Mouse (Mus musculus) neural tube, embryonic 12.5 days (tissue): ENCODE results near the gene Fam198b. TPM values are rescaled to one million over a fixed set of nuclear protein-coding genes. Genes with fewer than 3 reads are reported as not detected.
"Not testable (repeated sequence)": the region's sequence is repeated elsewhere in the genome, so short reads cannot be mapped to it uniquely, and the experiment has no call there.

Experiments used
- ATAC-seq: fragments of 200-750 bp; cut with Nextera tagmentation; 2 replicates; pipeline ENCODE4 v1.8.0; 2017; ENCODE audit warnings: low read depth, mild to moderate bottlenecking, moderate TSS enrichment, moderate library complexity; ENCODE audit not compliant: low FRiP score
- H3K27ac ChIP-seq: fragments of 300-500 bp; sonication (generic); 2 replicates; pipeline ENCODE4 v1.5.1; 2016
- H3K27me3 ChIP-seq: fragments of 300-500 bp; sonication (generic); replicated peaks from 2 replicates; pipeline ENCODE4 v1.6.1; 2016; ENCODE audit warnings: mild to moderate bottlenecking
- H3K36me3 ChIP-seq: fragments of 300-500 bp; sonication (generic); 2 replicates; pipeline ENCODE4 v1.6.1; 2016; ENCODE audit warnings: mild to moderate bottlenecking
- H3K4me1 ChIP-seq: fragments of 300-500 bp; sonication (generic); 2 replicates; pipeline ENCODE4 v1.6.1; 2016
- H3K4me2 ChIP-seq: fragments of 300-500 bp; sonication (generic); replicated peaks from 2 replicates; pipeline ENCODE4 v1.6.1; 2016; ENCODE audit warnings: mild to moderate bottlenecking
- H3K4me3 ChIP-seq: fragments of 300-500 bp; sonication (generic); 2 replicates; pipeline ENCODE4 v1.5.1; 2016
- H3K9ac ChIP-seq: fragments of 300-500 bp; sonication (generic); 2 replicates; pipeline ENCODE4 v1.6.1; 2016; ENCODE audit warnings: mild to moderate bottlenecking
- H3K9me3 ChIP-seq: fragments of 300-500 bp; sonication (generic); 2 replicates; pipeline ENCODE4 v1.6.1; 2016; ENCODE audit warnings: mild to moderate bottlenecking
- WGBS: fragments of 180-500 bp; shearing (Covaris S2); methylation state at CpG from one replicate; pipeline ENCODE4 v1.1.7; 2016; 5-methylcytosine and 5-hydroxymethylcytosine counted together
- polyA plus RNA-seq: library from polyadenylated mRNA; unstranded; fragments of >200 nt; fragmentation: Nextera tagmentation; extraction: Ambion mirVana; gene quantifications from 2 replicates; pipeline ENCODE4 v1.2.1, GENCODE M21; 2016

Fam198b gene
- polyA plus RNA-seq, 1 experiment from 2014 or later: 7.9 TPM

DNA sequence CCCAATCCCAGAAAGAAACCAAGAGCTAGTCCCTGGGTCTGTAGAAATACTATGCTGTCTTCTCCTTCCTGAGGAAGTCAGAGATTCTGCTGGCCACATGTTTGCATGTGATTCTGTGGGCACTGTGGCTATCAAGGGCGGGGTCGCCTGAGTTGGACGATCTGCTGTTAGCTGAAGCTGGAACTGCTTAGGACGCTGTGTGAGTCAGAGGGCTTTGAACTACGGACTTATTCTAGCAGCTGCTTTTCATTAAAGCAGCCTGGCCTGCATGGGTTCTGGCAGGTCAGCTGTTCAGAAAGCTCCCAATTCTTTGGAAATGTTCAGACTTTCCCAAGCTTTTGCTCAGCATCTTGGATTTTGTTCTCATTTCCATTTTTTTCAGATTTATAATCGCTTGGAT lies 51.9 kb downstream of the Fam198b start:
- no peak for ATAC-seq
- H3K9ac ChIP-seq: no peak overlapping the region
- H3K9me3 ChIP-seq: no peaks in the 10 kb centered on the region
- no peaks in the 10 kb centered on the region for H3K27me3 ChIP-seq
- no peak overlapping the region for H3K4me3 ChIP-seq
- 75% methylated on average over 6 of the region's 6 CpGs for whole genome bisulfite sequencing
- no peaks in the 10 kb centered on the region for H3K36me3 ChIP-seq
- no peak overlapping the region for H3K4me2 ChIP-seq
- no peak overlapping the region for H3K27ac ChIP-seq
- 0 out of 2 replicates have a peak, but pooled peaks cover under 1% of the 10 kb centered on the region for H3K4me1 ChIP-seq

DNA sequence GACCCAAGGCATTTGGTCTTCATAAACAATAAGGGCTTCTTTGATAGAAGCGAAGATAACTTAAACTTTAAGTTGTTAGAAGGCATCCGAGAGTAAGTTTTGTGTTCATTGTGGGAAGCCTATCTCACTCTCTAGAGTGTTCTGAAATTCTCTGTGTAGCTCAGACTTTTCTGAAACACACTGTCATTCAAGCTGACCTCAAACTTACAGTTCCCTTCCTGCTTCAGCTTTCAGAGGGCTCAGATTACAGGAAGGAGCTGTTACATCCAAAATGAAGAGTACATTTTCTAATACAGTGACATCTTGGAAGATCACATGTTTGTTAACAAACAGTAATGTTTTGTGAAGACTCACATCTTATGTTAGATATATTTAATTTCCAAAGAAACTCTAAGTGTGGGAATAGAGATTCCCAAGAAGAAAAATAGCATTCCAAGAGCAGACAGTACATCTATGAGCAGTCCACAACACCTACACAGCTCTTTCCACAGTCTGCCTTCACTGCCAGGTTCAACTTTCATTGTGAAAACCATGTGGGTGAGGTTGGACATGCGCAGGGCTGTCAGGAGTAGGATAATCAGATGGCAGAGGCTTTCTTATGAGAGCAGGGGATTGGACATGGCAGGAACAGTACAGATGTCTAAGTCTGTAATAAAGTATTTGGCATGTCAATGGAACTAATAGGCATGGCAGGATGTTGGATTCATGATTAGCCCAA lies 52.6 kb downstream of the Fam198b start:
- Histone ChIP-seq H3K4me1 (no peaks in the 10 kb centered on the region), H3K27me3 (no peaks in the 10 kb centered on the region), H3K27ac (no peak overlapping the region), H3K9me3 (no peaks in the 10 kb centered on the region), H3K9ac (no peak overlapping the region), H3K4me2 (no peak overlapping the region), H3K4me3 (no peak overlapping the region), H3K36me3 (no peaks in the 10 kb centered on the region)
- no peak for ATAC-seq
- 87% methylated on average over 3 of the region's 3 CpGs for WGBS

DNA sequence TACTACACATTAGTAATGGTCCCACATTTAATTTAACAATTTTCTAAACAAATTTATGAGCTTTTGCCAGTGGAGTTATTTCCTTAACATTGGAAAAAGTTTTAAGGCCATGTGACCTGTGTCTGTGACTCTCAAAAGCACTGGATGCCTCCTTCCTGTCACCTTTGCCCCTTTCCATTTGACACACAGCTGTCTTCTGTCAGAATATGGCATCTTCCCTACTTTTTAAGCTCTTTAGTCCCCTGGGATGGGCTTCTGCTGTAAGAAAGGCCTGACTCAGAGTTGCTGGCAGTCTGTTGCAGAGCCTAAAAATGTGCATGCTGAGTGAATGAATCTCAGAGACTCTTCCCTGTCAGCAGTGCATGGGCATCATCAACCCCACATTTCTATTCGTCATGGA lies 63.4 kb downstream of the Fam198b start:
- no peak overlapping the region for H3K9ac ChIP-seq
- H3K4me3 ChIP-seq: no peak overlapping the region
- 76% methylated on average over 1 of the region's 1 CpGs for WGBS
- H3K4me1 ChIP-seq: no peaks in the 10 kb centered on the region
- H3K9me3 ChIP-seq: no peaks in the 10 kb centered on the region
- H3K27me3 ChIP-seq: no peaks in the 10 kb centered on the region
- no peak overlapping the region for H3K4me2 ChIP-seq
- ATAC-seq: no peak
- no peak overlapping the region for H3K27ac ChIP-seq
- H3K36me3 ChIP-seq: no peaks in the 10 kb centered on the region

DNA sequence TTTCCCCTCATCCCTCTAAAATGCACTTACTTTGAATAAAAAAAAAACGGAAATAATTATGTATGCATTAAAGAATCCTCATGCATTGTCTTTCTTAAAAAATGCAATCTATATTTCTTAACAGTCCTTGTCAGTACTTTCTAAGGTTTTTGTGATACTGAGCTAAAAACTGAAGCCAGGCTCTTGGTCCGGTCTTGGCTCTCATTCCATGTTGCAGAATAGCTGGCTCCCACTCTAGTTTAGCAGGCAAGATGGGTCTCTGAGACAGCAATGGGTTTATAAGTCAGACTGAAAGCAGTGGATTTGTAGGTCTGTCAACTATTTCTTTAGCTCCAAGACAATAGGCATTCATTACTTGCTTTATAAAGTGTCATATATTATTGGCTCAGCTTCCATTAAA lies 63.8 kb downstream of the Fam198b start:
- no peaks in the 10 kb centered on the region for H3K4me1 ChIP-seq
- H3K4me2 ChIP-seq: no peak overlapping the region
- no peak overlapping the region for H3K9ac ChIP-seq
- no peak for ATAC-seq
- WGBS: 84% methylated on average over 2 of the region's 2 CpGs
- no peaks in the 10 kb centered on the region for H3K9me3 ChIP-seq
- H3K36me3 ChIP-seq: no peaks in the 10 kb centered on the region
- no peak overlapping the region for H3K27ac ChIP-seq
- no peaks in the 10 kb centered on the region for H3K27me3 ChIP-seq
- no peak overlapping the region for H3K4me3 ChIP-seq

DNA sequence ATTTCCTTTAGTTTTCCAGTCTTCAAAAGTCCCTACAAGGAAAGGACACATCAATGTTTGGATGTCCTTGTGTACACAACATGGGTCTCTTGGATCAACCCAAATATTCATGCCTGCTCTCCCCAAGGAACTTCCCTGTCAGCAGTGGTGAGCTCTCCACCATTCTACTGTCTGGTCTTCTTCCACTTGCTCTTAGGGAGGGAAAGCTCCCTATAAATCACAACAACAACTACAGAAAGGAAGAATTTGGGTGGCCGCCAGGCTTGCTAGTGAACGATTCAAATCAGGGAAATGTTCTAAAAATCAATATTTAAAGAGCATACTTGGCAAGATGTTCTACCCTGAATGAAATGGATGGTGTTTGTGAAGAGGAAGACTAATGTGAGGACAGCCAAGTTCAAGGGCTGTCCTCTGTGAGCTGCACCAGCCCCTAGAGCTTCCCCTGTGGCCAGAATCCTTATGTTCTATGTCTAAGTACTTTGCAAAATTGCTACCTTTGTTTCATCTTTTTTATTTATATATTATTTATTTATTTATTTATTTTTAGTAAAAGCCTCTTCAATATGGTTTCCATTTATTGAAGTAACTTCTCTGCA lies 68.9 kb downstream of the Fam198b start:
- Histone ChIP-seq H3K4me3 (no peak overlapping the region), H3K27ac (no peak overlapping the region), H3K27me3 (no peaks in the 10 kb centered on the region), H3K4me2 (no peak overlapping the region), H3K36me3 (no peaks in the 10 kb centered on the region), H3K9ac (no peak overlapping the region), H3K4me1 (no peaks in the 10 kb centered on the region), H3K9me3 (no peaks in the 10 kb centered on the region)
- ATAC-seq: no peak
- WGBS: 90% methylated on average over 2 of the region's 2 CpGs

DNA sequence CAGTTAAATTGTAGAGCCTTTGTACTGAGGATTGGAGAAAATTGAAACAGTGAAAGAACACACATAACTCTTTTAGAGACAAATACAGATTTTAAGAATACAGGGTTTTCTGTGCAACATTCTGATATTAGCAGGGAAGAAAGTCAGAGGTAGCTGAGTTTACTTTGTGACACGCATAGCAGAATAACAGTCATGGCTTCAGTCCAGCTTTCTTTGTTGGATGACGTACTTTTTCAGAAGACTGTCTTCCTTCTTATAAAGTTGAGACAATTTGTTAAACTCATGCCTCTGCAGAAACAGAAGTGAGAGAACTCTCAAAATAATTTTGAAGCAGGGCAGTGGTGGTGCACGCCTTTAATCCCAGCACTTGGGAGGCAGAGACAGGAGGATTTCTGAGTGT lies 70.9 kb downstream of the Fam198b start:
- no peak for ATAC-seq
- no peaks in the 10 kb centered on the region for H3K4me1 ChIP-seq

DNA sequence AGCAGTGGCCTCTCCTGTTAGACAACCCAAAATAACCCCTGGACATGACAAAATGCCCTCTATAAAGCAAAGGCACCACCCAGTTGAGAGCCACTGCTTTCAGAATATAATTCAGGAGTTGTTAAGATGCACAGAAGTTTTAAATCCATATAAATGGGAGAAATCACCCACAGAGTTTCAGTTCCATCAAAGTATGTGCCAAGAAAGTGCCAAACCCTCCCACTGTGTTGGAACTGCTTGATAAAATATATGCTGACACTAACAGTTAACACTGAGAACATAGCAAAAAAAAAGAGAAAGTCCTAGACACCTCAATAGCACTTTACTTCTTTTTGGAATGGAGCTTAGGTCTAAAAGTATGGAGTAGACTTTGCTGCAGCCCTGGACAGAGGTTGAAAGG lies 72.5 kb downstream of the Fam198b start:
- H3K27ac ChIP-seq: no peak overlapping the region
- no peaks in the 10 kb centered on the region for H3K4me1 ChIP-seq
- H3K9me3 ChIP-seq: no peaks in the 10 kb centered on the region
- no peak overlapping the region for H3K9ac ChIP-seq
- H3K4me2 ChIP-seq: no peak overlapping the region
- H3K4me3 ChIP-seq: no peak overlapping the region
- no peaks in the 10 kb centered on the region for H3K27me3 ChIP-seq
- H3K36me3 ChIP-seq: no peaks in the 10 kb centered on the region
- no peak for ATAC-seq

More for the DNA sequence above, 70.9 kb downstream of the Fam198b start:
- H3K9me3 ChIP-seq: no peaks in the 10 kb centered on the region
- no peak overlapping the region for H3K27ac ChIP-seq
- H3K27me3 ChIP-seq: no peaks in the 10 kb centered on the region
- H3K9ac ChIP-seq: no peak overlapping the region
- H3K36me3 ChIP-seq: no peaks in the 10 kb centered on the region
- no peak overlapping the region for H3K4me3 ChIP-seq
- WGBS: 88% methylated on average over 3 of the region's 3 CpGs
- H3K4me2 ChIP-seq: no peak overlapping the region

DNA sequence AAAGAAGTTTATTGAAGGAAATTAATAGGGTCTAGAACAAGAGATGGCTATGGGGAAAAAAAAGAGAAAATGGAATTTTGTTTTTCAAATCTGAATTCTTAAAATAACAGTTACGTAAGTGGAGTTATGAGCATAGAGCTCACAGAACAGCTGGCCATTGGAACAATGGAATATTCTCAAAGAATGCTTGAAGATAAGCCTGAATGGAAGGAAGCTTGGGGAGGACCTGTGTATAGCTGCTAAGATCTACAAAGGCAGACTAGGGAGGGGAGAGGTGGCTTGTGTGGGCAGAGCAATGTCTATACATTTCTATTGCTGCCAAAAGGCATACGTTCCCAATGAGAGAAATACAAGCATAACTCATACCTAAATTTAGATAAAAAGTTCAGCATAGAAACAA lies 73.4 kb downstream of the Fam198b start:
- 93% methylated on average over 2 of the region's 2 CpGs for WGBS
- no peak for ATAC-seq
- no peak overlapping the region for H3K27ac ChIP-seq

DNA sequence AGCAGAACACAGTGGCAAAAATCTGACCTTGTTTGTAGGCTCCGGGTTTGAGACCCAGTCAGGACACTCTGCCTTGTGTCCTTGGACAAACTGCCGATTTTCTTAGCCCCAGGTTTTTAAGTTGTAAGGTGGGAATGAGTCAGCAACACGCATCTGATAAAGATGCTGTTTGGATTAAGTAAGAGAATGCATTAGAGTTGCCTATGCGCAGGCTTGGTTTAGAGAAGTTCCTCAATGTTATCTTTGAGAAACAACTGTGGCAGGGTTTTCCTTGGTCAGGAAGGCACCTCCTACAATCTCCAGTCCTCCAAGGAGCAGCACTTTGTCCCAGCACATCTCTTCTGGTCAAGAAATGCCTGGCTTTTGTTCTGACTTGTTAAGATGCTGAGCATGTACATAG lies 82.4 kb downstream of the Fam198b start:
- Histone ChIP-seq H3K9ac (no peak overlapping the region), H3K9me3 (no peaks in the 10 kb centered on the region), H3K27ac (no peak overlapping the region), H3K4me3 (no peak overlapping the region), H3K36me3 (no peaks in the 10 kb centered on the region), H3K4me1 (no peaks in the 10 kb centered on the region), H3K4me2 (no peak overlapping the region), H3K27me3 (no peaks in the 10 kb centered on the region)
- no peak for ATAC-seq
- 96% methylated on average over 4 of the region's 4 CpGs for WGBS

More for the DNA sequence above, 73.4 kb downstream of the Fam198b start:
- H3K27me3 ChIP-seq: no peaks in the 10 kb centered on the region
- H3K4me1 ChIP-seq: no peaks in the 10 kb centered on the region
- H3K9me3 ChIP-seq: no peaks in the 10 kb centered on the region
- no peaks in the 10 kb centered on the region for H3K36me3 ChIP-seq
- H3K4me3 ChIP-seq: no peak overlapping the region
- H3K4me2 ChIP-seq: no peak overlapping the region
- no peak overlapping the region for H3K9ac ChIP-seq

DNA sequence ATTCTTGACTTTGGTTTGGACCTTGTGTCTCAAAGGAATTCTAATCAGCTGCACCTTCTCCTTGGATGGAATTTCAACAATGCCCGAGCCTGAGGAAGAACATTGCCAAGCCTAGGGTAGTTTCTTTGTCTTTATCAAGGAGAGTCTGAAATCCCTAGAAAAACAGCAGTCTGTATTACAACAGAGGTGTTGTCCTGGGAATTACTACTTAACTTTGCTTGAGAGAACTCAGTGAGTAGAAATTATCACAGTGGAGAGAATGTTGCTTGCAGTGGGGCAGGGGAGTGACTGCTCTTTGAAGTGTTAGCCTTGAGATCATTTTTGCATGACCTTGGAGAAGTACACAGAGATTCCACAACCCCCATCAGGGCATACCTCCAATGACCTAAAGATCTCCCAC lies 83.0 kb downstream of the Fam198b start:
- H3K4me1 ChIP-seq: no peaks in the 10 kb centered on the region

DNA sequence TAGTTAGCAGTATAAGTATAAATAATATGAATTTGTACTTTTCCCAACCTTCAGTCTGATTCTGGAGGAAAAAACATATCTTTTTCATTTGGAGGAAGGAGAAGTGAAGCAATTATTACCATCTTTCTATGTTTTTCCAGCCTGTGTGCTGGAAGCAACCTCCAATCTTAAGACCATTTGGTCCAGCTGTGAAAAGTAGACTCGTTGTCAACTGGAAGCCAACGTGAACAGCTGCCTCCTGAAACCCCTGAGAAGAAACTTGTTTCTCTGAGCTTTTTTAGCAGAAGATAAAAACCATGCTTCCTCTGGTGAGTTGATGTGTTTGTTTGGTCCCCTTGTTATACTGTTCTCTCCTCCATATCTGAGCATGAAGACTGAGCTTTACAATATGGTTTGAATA lies 84.1 kb downstream of the Fam198b start:
- no peaks in the 10 kb centered on the region for H3K27me3 ChIP-seq
- no peaks in the 10 kb centered on the region for H3K9me3 ChIP-seq
- H3K9ac ChIP-seq: no peak overlapping the region
- no peaks in the 10 kb centered on the region for H3K36me3 ChIP-seq
- 63% methylated on average over 2 of the region's 2 CpGs for WGBS
- no peak overlapping the region for H3K4me2 ChIP-seq
- no peak overlapping the region for H3K27ac ChIP-seq
- no peak for ATAC-seq
- no peaks in the 10 kb centered on the region for H3K4me1 ChIP-seq
- H3K4me3 ChIP-seq: no peak overlapping the region

More for the DNA sequence above, 83.0 kb downstream of the Fam198b start:
- Histone ChIP-seq H3K9me3 (no peaks in the 10 kb centered on the region), H3K4me2 (no peak overlapping the region), H3K27ac (no peak overlapping the region), H3K4me3 (no peak overlapping the region), H3K27me3 (no peaks in the 10 kb centered on the region), H3K9ac (no peak overlapping the region), H3K36me3 (no peaks in the 10 kb centered on the region)
- no peak for ATAC-seq
- 64% methylated on average over 1 of the region's 1 CpGs for WGBS

DNA sequence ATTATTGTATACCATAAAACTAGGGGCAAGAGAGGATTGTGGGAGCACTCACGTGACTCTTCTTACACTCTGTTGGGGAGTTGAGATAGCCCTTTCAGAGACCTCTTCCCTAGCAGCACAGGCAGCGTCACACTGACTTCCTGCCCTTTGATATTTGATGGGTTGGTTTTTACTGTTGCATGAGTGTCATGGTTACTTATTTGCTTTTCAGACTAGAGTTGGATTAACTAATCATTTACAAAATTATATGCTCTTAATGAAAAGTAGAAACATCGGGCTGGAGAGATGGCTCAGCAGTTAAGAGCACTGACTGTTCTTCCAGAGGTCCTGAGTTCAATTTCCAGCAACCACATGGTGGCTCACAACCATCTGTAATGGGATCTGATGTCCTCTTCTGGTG lies 85.2 kb downstream of the Fam198b start:
- not testable (repeated sequence) for H3K27me3 ChIP-seq, H3K36me3 ChIP-seq, H3K4me3 ChIP-seq, H3K9ac ChIP-seq, H3K4me2 ChIP-seq, H3K9me3 ChIP-seq, ATAC-seq, H3K4me1 ChIP-seq, H3K27ac ChIP-seq
- 88% methylated on average over 3 of the region's 3 CpGs for WGBS

DNA sequence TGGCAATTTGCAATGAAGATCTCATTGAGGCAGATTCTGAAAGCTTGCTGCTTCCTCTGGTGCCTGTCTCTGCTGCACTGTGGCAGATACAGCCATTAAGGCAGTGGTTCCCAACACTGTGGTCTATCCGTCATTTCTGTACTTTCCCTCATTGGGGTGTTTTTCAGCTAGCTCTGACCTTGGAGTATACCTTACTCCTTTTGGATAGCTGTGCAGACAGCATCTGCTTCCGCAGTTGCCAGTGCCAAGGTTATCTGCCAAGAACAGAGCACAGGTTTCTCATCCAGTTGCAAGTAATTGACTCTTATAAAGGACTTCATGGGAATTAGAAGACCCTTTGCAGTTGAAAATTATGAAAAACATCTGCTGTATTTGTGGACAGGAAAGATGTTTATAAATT lies 85.7 kb downstream of the Fam198b start:
- no peak overlapping the region for H3K9ac ChIP-seq
- H3K4me3 ChIP-seq: no peak overlapping the region
- WGBS: 80% methylated on average over 2 of the region's 2 CpGs
- H3K4me2 ChIP-seq: no peak overlapping the region
- no peak overlapping the region for H3K27ac ChIP-seq
- H3K9me3 ChIP-seq: no peaks in the 10 kb centered on the region
- no peaks in the 10 kb centered on the region for H3K36me3 ChIP-seq
- H3K27me3 ChIP-seq: no peaks in the 10 kb centered on the region
- H3K4me1 ChIP-seq: no peaks in the 10 kb centered on the region
- ATAC-seq: no peak
